Mouse (Mus musculus) kidney, adult 8-10 months (tissue): ENCODE measurements at regions not wholly inside any gene's neighbourhood (a gene's known extent, or its start where the extent isn't known, plus 50 kb on each side); places are given as distances from the start of the nearest gene placed in this dataset.
A peak's percentile ranks its signal among the peaks of the same experiment; 100 is the strongest.

Experiments used
- DNase-seq, 2 experiments: peaks; one replicate each; pipeline ENCODE4 v3.0.0; 2022

DNA sequence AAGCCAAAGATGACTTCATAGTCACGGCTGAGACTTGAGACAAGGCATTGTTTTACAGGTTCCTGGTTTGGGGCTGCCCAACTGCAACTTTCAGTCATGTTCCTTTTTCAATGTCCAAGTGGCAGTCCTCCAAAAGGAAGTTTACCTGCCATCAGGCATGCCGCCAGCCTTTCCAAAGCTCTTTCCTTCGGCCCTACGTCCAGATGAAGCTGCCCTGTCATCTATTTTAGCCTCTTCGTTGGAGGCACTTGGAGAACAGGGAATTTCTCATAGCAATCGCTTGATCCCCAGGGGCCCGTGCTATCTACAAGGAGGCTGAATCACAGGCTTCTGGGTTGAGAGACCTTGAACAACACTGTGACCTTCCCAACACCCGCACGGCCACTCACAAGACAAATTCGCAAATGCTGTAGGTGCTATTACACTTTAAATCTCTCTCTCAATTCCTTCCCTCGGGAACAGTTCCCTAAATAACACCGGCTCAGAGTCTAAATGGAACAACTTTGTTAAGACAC, 468.4 kb downstream of the Efna5 start:
- no peak for DNase-seq

DNA sequence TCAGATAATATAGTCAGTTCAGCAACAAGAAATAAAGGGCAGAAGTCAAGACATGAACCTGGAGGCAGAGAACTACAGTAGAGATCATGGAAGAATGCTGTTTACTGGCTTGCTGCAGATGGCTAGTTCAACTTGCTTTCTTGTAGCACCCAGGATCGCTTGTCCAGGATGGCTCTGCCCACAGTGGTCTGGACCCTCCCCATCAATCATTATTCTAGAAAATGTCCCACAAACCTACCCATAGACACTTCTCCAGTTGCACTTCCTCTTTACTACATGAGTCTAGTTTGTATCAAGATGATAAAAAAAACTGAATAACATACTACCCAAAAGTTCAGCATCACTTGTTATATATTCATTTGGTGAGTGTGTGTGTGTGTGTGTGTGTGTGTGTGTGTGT, 477.4 kb downstream of the Efna5 start:
- no peak for DNase-seq

- no peak for DNase-seq
These were observed 487.6 kb downstream of the Efna5 start for GRCm38 (mm10) chr17:62393355-62394006.

DNA sequence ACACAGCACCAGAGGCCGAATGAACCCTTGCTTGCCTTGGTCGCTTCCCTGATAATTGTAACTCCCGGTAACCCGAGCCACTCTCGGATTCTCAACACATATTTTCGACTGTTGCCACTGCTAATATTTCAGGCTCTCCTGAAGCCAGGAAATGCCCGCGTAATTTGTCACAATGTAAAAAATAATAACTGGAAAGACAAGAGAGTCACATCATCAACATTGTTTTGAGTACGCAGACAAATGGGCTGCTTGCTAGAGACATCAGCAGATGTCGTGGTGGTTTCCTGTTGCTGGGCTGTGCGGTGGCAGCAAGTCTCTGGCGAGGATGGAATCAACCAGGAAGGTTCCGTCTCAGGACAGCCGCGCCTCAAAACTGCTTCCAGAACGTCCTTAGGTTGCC, 497.1 kb downstream of the Efna5 start:
- DNase-seq, result no peak

DNA sequence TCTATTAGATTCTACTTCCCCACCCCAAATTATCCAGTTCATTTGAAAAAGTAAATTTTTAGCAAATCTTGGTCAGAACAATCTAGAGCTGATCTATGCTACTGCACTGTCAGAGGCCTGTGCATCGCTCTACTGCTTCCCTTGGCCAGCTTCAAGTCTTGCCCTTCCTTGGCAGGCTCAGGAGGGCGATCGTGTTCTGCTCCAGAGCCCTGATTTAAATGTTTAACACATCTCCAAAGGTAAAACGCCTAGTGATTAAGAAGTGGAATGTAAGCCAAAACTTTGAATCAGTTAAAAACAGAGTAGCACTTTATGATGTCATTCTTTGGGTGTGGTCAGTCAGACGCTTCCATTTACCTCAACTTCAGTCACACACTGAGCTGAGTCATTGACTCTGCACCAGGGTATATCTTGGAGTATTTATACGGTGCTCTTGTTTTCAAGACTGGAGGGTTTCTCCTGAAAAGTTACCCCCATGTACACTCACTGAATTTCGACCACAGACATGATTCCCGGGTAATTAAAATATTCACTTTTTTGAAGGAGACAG, 502.2 kb downstream of the Efna5 start:
- DNase-seq, result no peak

GRCm38 (mm10) chr17:62369100-62369499, 512.0 kb downstream of the Efna5 start:
- no peak for DNase-seq

DNA sequence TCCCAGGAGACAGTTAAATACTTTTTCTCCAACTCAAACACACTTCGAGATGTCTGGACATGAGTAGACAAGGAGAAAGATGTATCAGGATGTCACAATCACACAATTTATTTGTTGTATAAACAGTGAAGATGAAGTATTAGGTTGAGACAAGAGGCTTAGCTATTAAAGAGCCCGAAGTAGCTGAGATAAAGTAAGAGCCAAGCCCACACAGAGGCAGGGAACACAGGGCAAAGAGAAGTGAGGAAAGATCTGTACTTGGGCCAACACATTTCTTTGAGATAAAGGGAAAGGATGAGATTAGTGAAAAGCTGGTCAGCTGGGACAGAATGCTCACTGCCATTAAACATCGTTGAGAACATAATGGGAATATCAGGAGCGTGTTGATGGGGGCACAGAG, 513.2 kb downstream of the Efna5 start:
- no peak for DNase-seq

DNA sequence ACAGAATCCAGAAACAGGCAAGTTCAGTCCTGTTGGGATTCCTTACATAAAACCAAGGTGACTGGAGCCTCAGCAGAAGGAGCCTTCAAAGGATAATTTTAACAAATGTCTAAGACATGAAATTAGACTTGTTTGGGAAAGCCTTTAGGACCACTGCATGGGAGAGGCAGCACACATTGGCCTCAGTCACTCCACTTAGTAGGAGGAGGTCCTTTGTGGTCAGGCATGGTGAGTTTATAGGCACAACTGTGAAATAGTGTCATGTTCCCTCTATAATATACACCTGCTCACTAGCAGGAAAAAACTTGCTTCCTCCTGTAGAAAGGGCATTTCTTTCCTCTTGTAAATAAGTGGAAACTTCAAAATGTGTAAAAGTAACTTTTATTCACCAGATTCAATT, 522.8 kb downstream of the Efna5 start:
- DNase-seq, result no peak

GRCm38 (mm10) chr17:62337890-62338557, 543.1 kb downstream of the Efna5 start:
- DNase-seq, result no peak

DNA sequence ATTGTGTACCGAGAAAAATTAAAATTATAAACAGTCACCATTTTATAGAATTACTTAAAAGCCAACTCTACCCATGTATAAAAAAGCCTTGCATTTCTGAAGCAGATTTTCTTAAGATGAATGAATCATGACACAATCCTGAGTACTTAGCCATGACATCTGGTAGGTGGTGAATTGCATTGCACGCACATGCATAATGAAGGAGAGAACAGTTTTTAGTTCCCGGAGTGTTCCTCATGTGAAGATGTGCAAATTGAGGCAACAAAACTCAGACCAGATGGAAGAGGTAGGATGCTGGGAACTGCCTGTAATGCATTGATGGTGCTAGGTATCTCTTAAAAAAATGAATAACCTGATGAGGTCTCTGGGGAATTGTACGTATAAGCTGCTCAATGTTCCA, 550.9 kb downstream of the Efna5 start:
- DNase-seq, result no peak

DNA sequence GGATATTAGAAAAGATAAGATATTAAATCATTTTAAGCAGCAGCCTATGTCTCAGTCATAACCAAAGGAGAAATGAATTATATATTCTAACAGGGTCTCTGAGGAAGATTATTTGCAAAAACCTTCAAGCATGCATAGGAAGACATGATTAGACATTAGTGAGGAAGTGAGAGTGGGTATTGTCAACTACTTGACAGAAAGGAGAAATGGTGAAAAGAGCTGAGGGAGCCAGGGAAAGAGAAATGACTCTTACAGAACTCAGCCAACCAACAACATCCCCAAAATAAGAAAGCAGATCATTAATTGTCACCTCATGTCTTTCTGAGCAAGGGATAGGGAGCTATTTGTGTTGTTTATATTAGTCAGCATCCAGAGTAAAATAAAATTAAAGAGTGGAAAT, 554.3 kb downstream of the Efna5 start:
- DNase-seq, result no peak

DNA sequence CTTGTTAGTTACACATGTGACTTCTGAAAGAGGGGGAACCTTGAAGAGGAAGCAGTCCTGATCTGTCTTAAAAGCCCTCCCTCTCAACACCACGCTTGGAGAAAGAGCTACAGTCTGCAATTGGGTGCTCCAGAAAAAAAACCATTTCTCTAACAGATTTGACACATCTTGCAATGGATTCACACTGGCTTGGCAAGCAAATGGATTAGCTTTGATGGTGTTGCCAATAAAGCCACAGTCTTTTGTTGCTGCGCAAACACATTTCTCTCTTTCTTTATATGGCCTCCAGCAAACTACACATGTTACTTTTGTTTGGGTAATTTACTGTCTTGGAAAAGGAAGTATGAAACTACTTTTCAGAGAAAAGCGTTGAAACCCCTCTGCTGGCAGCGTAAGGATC, 562.1 kb downstream of the Efna5 start:
- DNase-seq, result no peak

- peak in 1 of 2 experiments; percentile 6 for DNase-seq
These were observed 571.1 kb downstream of the Efna5 start for GRCm38 (mm10) chr17:62310059-62310458.

GRCm38 (mm10) chr17:62307111-62307510, 574.0 kb downstream of the Efna5 start:
- DNase-seq, result no peak

DNA sequence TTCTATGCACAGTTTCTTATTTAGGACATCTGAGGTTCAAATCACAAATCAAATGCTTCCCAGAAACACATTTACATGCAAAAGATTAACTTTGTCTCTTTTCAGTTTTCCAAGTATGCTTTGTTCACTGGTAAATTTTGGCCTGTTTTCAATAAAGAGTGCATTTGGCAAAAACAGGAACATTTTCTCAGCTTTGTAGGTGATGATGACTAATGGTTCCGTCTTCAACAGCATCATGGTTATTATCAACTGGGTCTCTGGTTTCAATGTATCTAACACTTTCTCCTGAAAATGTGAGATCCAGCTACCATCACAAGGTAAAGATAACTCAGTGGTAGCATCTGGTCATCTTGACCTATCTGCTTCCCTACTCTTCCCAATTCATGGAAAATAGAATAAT, 574.6 kb downstream of the Efna5 start:
- no peak for DNase-seq

GRCm38 (mm10) chr17:62305140-62305539, 576.0 kb downstream of the Efna5 start:
- DNase-seq, result no peak

DNA sequence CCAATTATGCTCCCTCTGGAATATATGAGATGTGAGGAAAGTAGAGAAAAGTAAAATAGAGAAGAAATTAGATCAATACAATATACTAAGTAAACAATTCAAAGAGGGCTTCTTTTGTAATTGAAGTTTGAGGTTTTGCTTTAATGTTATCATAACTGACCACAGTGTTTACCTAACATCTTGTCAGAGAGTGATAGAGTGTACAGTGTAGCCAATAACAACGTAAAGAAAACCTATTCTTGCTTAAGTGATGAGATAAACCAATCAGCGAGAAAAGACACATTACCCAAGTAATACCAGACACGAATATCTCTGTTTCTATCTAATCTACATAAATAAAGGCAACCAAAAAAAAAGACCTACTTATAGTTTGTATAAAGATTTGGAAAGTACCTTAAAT, 577.0 kb downstream of the Efna5 start:
- no peak for DNase-seq

DNA sequence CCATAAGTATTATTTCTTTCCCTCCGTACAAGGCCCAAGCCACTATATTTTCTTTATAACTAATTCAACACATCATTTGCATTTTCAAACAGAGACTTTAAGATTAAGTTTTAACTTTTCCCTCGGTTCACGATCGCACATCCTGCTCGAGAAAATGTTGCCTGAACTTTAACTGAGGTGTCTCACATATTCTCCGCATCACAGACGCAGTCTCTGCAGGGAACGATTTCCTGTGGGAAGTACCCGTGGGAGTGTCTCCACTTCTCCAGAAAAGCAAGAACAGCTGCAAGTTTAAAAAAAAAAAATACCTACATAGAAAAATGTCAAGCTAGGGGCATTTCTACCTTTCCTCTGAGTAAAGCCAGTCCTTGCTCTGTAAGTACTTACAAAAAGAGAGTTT, 581.2 kb downstream of the Efna5 start:
- no peak for DNase-seq

- DNase-seq, result no peak
These were observed 583.6 kb downstream of the Efna5 start for GRCm38 (mm10) chr17:62297393-62298060.

DNA sequence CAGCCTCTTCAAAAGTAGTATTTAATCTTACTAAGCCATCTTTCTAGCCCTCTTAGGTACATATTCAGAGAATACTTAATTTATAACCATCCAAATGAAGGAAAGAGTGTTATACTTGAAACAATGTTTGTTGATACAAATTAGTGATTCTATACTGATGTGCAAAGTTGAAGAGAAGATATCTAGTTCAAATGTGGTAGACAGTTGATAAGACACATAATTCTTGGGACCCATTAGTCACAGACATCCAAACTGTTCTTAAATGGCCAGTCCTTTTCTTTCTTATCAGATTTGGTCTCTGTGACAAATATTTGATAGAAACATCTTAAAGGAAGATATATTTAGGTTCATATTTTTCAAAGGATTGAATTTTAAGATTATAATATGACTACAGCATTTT, 585.7 kb downstream of the Efna5 start:
- no peak for DNase-seq

GRCm38 (mm10) chr17:62292703-62293102, 588.4 kb downstream of the Efna5 start:
- no peak for DNase-seq

DNA sequence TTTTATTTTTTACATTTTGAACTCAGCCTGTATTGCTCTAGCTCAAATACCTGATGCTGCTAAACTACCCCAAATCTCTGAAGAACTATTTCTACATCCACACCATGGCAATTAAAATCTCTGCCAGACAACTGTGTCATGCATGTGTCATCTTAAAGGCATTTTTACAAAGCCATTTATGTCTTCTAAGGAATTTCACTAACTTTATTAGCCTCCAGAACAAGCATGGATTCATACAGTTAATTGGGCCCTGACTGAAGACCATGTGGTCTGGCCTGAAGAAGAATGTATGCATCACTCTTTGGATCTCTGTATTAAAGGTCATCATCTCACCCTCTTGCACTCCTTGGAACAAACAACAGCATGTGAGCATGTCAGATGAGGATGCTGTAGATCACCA, 593.5 kb downstream of the Efna5 start:
- DNase-seq, result no peak

GRCm38 (mm10) chr17:62287127-62287526, 594.0 kb downstream of the Efna5 start:
- DNase-seq, result no peak
